ENCODE assay signal across 14 mouse cellular contexts in genomic region chr19:45817816-45818490, GRCm38 (mm10). TPM values are rescaled to one million over a fixed set of nuclear protein-coding genes. Genes with fewer than 3 reads are reported as not detected.
A peak's percentile ranks its signal among the peaks of the same experiment; 100 is the strongest.
DNase-seq lines count a peak whose midpoint lies in the region.
"Had no signal": no experiment of that assay in that cellular context is flagged by ENCODE, and none has a peak within 500 bp of the region (broad histone marks: within the 10 kb centered on the region; RNA-seq: fewer than 3 reads in every experiment).

No protein-coding gene starts in this region.

- peak; percentile 53 to 63 for DNase-seq in left cerebral cortex, adult 18-20 months (ENCODE audit: low spot score in 2 of 2)
- DNase-seq in left cerebral cortex, adult 11 months (ENCODE audit: low spot score), result no peak
- peak; percentile 52 for DNase-seq in NIH3T3 (ENCODE audit: low read depth)
- peak; percentile 30 to 75 for DNase-seq in left cerebral cortex, postnatal 25 days (ENCODE audit: low spot score in 2 of 2)
- peak; percentile 47 to 70 for DNase-seq in right cerebral cortex, postnatal 10 days (ENCODE audit: low spot score in 2 of 2)
- no peak for DNase-seq in ovary, postnatal 10 days (ENCODE audit: low spot score)
- DNase-seq in heart, postnatal 10 days, result no peak
- DNase-seq: adrenal gland, postnatal 25 days; cerebellum, adult 11 months; gastrocnemius, postnatal 25 days; kidney, adult 9 months; liver, postnatal 0 days had no signal

- intact Hi-C loops in left cerebral cortex, postnatal 25 days (cut with DNase I), result loop anchor here (5.0 kb wide), 1 partner anchor 54 kb away; no protein-coding TSS in a partner anchor
- intact Hi-C loops in heart, postnatal 10 days (cut with DNase I), result no loop called here

RNA-seq across cellular contexts. Expression of gene Kcnip2, which starts 2.1 kb away (rescaled TPM):
- total RNA-seq in left cerebral cortex, adult 18-20 months (2021), result 100 to 1,000 TPM; 148 to 164 TPM
- 100 to 1,000 TPM; 141 to 165 TPM for total RNA-seq in left cerebral cortex, postnatal 25 days (2021)
- 100 to 1,000 TPM; 121 to 139 TPM for total RNA-seq in heart, postnatal 10 days (2021)
- total RNA-seq: CH12.LX; common myeloid progenitor, adult 5-6 weeks had no signal

RNA-seq across cellular contexts. Expression of gene Mgea5, which starts 34.3 kb away (rescaled TPM):
- 100 to 1,000 TPM; 158 to 165 TPM for total RNA-seq in left cerebral cortex, adult 18-20 months (2021)
- total RNA-seq in left cerebral cortex, postnatal 25 days (2021), result 100 to 1,000 TPM; 159 to 160 TPM
- total RNA-seq in heart, postnatal 10 days (2021), result 10 to 100 TPM; 73.6 to 77.1 TPM

Comparison
In these comparisons a context has a peak if more than half of its experiments do, and no peak if none do; other contexts are left out.
1. DNase-seq: peak in left cerebral cortex, adult 18-20 months (2 of 2), NIH3T3 (single experiment), left cerebral cortex, postnatal 25 days (2 of 2) and right cerebral cortex, postnatal 10 days (2 of 2); none in left cerebral cortex, adult 11 months (single experiment), ovary, postnatal 10 days (single experiment) and heart, postnatal 10 days (0 of 2).